Mouse (Mus musculus): ENCODE results near the gene Ncapg. TPM values are rescaled to one million over a fixed set of nuclear protein-coding genes. Genes with fewer than 3 reads are reported as not detected.

Gene Ncapg
- polyA plus RNA-seq, 1 experiment from 2014 or later: 12.2 TPM

DNA sequence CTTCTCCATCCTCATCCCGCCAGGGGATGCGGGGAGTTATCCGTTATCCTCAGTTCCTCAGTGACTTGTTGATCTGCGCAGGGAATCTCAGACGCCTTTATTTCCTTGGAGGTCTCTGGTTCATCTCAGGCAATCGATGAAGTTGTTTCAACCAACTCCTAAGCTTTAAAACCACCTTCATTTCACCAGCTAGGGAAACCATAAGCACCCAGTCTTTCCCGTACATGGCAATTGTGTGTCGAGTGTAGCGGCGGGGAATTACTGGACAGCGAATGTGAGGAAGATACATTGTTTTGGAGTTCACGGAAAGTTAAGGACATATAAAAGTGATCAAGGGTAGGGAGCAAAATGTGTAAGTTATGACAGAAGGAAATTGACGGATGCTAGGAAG, 556 bp downstream of the Ncapg start:
- under 1% methylated on average over 13 of the region's 13 CpGs for WGBS
- ATAC-seq (ENCODE audit: low FRiP score): no peak; the same call in 1 of the 2 replicates
- Histone ChIP-seq H3K4me2 (peak overlapping the region; percentile 96), H3K9ac (peak overlapping the region; percentile 72), H3K27me3 (no peaks in the 10 kb centered on the region), H3K27ac (peak overlapping the region; percentile 3; the same call in 1 of the 2 replicates), H3K9me3 (no peaks in the 10 kb centered on the region), H3K4me1 (replicated peaks) (peaks cover 11% of the 10 kb centered on the region), H3K4me3 (peak overlapping the region; percentile 68), H3K36me3 (no peaks in the 10 kb centered on the region)

GRCm38 (mm10) chr5:45670894-45671494, 1.3 kb downstream of the Ncapg start:
- Histone ChIP-seq H3K27ac (no peak overlapping the region), H3K4me3 (peak overlapping the region; percentile 68; the same call in 1 of the 2 replicates), H3K36me3 (no peaks in the 10 kb centered on the region), H3K27me3 (no peaks in the 10 kb centered on the region), H3K4me2 (peak overlapping the region; percentile 96), H3K4me1 (replicated peaks) (peaks cover 11% of the 10 kb centered on the region), H3K9ac (no peak overlapping the region), H3K9me3 (no peaks in the 10 kb centered on the region)
- ATAC-seq (ENCODE audit: low FRiP score): no peak
- 59% methylated on average over 5 of the region's 5 CpGs for WGBS

- WGBS: 88% methylated on average over 1 of the region's 1 CpGs
- Histone ChIP-seq H3K36me3 (no peaks in the 10 kb centered on the region), H3K9me3 (no peaks in the 10 kb centered on the region), H3K27me3 (no peaks in the 10 kb centered on the region), H3K9ac (no peak overlapping the region), H3K4me2 (no peak overlapping the region), H3K4me3 (no peak overlapping the region), H3K4me1 (replicated peaks) (peaks cover 5% of the 10 kb centered on the region), H3K27ac (no peak overlapping the region)
- ATAC-seq (ENCODE audit: low FRiP score): no peak
Measured at GRCm38 (mm10) chr5:45675032-45675431, 5.3 kb downstream of the Ncapg start.

DNA sequence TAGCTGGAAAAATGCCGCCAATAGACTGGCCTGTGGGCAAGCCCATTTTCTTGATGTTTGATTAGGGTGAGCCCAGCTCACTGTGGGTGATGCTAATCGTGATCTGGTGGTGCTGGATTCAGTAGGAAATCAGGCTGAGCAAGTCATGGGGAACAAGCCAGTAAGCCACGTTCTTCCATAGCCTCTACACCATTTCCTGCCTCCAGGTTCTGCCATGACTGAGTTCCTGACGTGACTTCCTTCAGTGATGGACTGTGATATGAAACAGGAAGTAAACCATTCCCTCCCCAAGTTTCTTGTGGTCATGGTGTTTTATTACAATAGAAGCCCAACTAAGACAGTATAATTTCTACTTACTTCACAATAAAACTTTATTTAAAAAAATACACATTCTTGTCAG, 7.9 kb downstream of the Ncapg start:
- no peak overlapping the region for H3K4me2 ChIP-seq
- 92% methylated on average over 4 of the region's 4 CpGs for WGBS
- no peak overlapping the region for H3K9ac ChIP-seq

GRCm38 (mm10) chr5:45679955-45680354, 10.2 kb downstream of the Ncapg start:
- Histone ChIP-seq H3K4me1 (replicated peaks) (no peaks in the 10 kb centered on the region), H3K9ac (no peak overlapping the region), H3K4me2 (no peak overlapping the region), H3K4me3 (no peak overlapping the region), H3K27ac (no peak overlapping the region), H3K36me3 (no peaks in the 10 kb centered on the region), H3K9me3 (no peaks in the 10 kb centered on the region), H3K27me3 (no peaks in the 10 kb centered on the region)
- ATAC-seq (ENCODE audit: low FRiP score): no peak

More for the DNA sequence above, 7.9 kb downstream of the Ncapg start:
- Histone ChIP-seq H3K27me3 (no peaks in the 10 kb centered on the region), H3K27ac (no peak overlapping the region), H3K36me3 (no peaks in the 10 kb centered on the region), H3K9me3 (no peaks in the 10 kb centered on the region), H3K4me3 (no peak overlapping the region), H3K4me1 (replicated peaks) (no peaks in the 10 kb centered on the region)
- no peak for ATAC-seq (ENCODE audit: low FRiP score)

DNA sequence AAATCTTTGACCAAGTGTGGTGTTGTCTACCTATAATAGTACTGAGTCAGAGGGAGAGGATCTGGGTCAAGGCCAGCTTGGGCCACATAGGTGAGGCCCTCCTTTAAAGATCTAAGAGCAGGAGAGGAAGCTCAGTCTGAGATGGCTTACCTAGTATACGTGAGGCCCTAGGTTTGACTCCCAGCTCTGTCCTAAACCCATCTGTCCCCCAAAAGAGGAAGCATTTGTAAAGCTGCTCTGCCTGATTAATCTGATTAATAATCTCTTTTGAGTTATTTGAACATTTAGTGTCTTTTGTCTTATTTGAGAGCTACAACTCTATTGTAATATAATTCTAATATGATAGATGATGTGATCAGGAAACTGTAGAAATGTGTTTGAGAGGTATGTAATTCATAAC, 13.7 kb downstream of the Ncapg start:
- WGBS: 89% methylated on average over 1 of the region's 1 CpGs
- H3K27me3 ChIP-seq: no peaks in the 10 kb centered on the region
- no peak overlapping the region for H3K9ac ChIP-seq

GRCm38 (mm10) chr5:45685243-45685642, 15.5 kb downstream of the Ncapg start:
- H3K4me1 ChIP-seq (replicated peaks): no peaks in the 10 kb centered on the region
- H3K36me3 ChIP-seq: no peaks in the 10 kb centered on the region
- 100% methylated on average over 2 of the region's 2 CpGs for WGBS
- no peak overlapping the region for H3K4me2 ChIP-seq
- H3K9me3 ChIP-seq: no peaks in the 10 kb centered on the region
- no peak overlapping the region for H3K9ac ChIP-seq
- ATAC-seq (ENCODE audit: low FRiP score): no peak
- no peak overlapping the region for H3K4me3 ChIP-seq
- H3K27me3 ChIP-seq: no peaks in the 10 kb centered on the region
- H3K27ac ChIP-seq: no peak overlapping the region

More for the DNA sequence above, 13.7 kb downstream of the Ncapg start:
- ATAC-seq (ENCODE audit: low FRiP score): no peak
- H3K27ac ChIP-seq: no peak overlapping the region
- H3K4me3 ChIP-seq: no peak overlapping the region
- H3K4me2 ChIP-seq: no peak overlapping the region
- H3K36me3 ChIP-seq: no peaks in the 10 kb centered on the region
- no peaks in the 10 kb centered on the region for H3K9me3 ChIP-seq
- H3K4me1 ChIP-seq (replicated peaks): no peaks in the 10 kb centered on the region

DNA sequence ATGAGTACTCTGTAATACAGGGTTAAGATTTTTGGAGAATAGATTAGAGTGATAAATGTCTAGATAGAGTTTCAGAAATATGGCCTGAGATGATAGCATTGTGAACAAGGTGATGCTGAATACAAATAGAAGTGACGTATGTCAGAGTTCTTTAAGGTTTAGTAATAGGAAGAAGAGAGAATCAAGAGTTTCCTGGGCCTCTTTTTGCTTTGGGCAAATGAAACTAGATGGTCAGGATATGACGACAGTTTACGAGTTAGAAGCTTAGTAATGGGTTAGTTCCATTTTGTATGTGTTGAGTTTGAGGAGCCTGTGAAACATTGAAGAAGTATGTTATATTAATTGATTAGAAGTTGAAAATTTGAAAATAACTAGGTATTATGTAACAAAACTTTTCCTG, 16.5 kb downstream of the Ncapg start:
- H3K9me3 ChIP-seq: no peaks in the 10 kb centered on the region
- no peaks in the 10 kb centered on the region for H3K4me1 ChIP-seq (replicated peaks)
- no peaks in the 10 kb centered on the region for H3K27me3 ChIP-seq
- no peak overlapping the region for H3K4me3 ChIP-seq
- 96% methylated on average over 3 of the region's 3 CpGs for WGBS
- H3K4me2 ChIP-seq: no peak overlapping the region
- H3K27ac ChIP-seq: no peak overlapping the region
- H3K36me3 ChIP-seq: no peaks in the 10 kb centered on the region
- ATAC-seq (ENCODE audit: low FRiP score): no peak
- H3K9ac ChIP-seq: no peak overlapping the region

GRCm38 (mm10) chr5:45689152-45689551, 19.4 kb downstream of the Ncapg start:
- Histone ChIP-seq H3K9ac (no peak overlapping the region), H3K4me2 (no peak overlapping the region), H3K27ac (no peak overlapping the region), H3K36me3 (no peaks in the 10 kb centered on the region), H3K9me3 (no peaks in the 10 kb centered on the region), H3K4me1 (replicated peaks) (no peaks in the 10 kb centered on the region), H3K4me3 (no peak overlapping the region), H3K27me3 (no peaks in the 10 kb centered on the region)
- no peak for ATAC-seq (ENCODE audit: low FRiP score)
- WGBS: 85% methylated on average over 4 of the region's 4 CpGs

- Histone ChIP-seq H3K4me2 (no peak overlapping the region), H3K4me1 (replicated peaks) (no peaks in the 10 kb centered on the region), H3K9me3 (no peaks in the 10 kb centered on the region), H3K27ac (no peak overlapping the region), H3K27me3 (no peaks in the 10 kb centered on the region), H3K36me3 (no peaks in the 10 kb centered on the region), H3K9ac (no peak overlapping the region), H3K4me3 (no peak overlapping the region)
- 91% methylated on average over 2 of the region's 2 CpGs for WGBS
- ATAC-seq (ENCODE audit: low FRiP score): no peak
Measured at GRCm38 (mm10) chr5:45690802-45691201, 21.1 kb downstream of the Ncapg start.

- H3K36me3 ChIP-seq: no peaks in the 10 kb centered on the region
- no peak for ATAC-seq (ENCODE audit: low FRiP score)
Measured at GRCm38 (mm10) chr5:45691678-45692077, 22.0 kb downstream of the Ncapg start.

DNA sequence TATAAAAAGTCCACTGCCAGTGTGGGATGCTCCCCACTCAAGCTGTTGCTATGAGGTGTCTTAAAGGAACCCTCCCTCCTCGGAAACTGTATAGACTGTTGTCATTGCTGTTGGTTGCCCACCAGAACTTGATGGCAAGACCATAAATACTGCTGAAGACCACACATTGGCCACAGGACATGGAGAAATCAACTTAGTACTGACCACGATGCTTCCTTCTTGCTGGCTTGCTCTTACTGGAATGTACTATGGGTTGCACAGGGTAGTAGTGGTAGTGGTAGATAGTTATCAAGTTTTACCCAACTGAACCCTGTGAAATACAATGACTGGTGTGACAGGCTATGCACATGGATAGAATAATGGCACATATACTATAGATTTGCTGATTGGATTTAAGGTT, 37.1 kb downstream of the Ncapg start:
- H3K4me2 ChIP-seq: no peak overlapping the region
- no peak overlapping the region for H3K9ac ChIP-seq
- no peak overlapping the region for H3K27ac ChIP-seq
- no peak for ATAC-seq (ENCODE audit: low FRiP score)
- no peaks in the 10 kb centered on the region for H3K4me1 ChIP-seq (replicated peaks)
- H3K27me3 ChIP-seq: no peaks in the 10 kb centered on the region
- no peak overlapping the region for H3K4me3 ChIP-seq
- H3K9me3 ChIP-seq: no peaks in the 10 kb centered on the region
- WGBS: 93% methylated on average over 2 of the region's 2 CpGs
- peaks cover 9% of the 10 kb centered on the region; the same call in 1 of the 2 replicates for H3K36me3 ChIP-seq

More at GRCm38 (mm10) chr5:45691678-45692077, 22.0 kb downstream of the Ncapg start:
- no peak overlapping the region for H3K27ac ChIP-seq
- WGBS: 91% methylated on average over 6 of the region's 6 CpGs
- no peaks in the 10 kb centered on the region for H3K27me3 ChIP-seq
- H3K4me2 ChIP-seq: no peak overlapping the region
- no peaks in the 10 kb centered on the region for H3K4me1 ChIP-seq (replicated peaks)
- no peak overlapping the region for H3K4me3 ChIP-seq
- H3K9ac ChIP-seq: no peak overlapping the region
- H3K9me3 ChIP-seq: no peaks in the 10 kb centered on the region

DNA sequence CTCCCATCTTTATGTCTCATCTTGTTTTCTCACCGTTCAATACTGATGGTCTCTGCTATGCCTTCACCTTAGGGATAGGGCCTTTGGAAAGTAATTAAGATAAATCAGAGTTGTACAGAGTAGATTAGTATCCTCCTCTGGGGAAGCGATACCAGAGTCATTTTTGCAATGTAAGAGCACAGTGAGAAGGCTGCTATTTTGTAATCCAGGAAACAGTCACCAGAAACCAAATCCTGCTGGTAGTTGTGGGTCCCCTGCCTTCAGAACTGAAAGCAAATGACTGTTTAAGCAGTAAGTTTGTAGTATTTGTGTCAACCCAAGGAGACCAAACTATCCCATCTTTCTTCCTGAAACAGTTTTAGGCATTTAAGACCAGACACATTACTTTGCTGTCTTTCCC, 39.9 kb downstream of the Ncapg start:
- WGBS: 89% methylated on average over 2 of the region's 2 CpGs
- no peaks in the 10 kb centered on the region for H3K4me1 ChIP-seq (replicated peaks)
- H3K9ac ChIP-seq: no peak overlapping the region
- ATAC-seq (ENCODE audit: low FRiP score): no peak
- no peak overlapping the region for H3K27ac ChIP-seq
- H3K27me3 ChIP-seq: no peaks in the 10 kb centered on the region
- no peak overlapping the region for H3K4me3 ChIP-seq
- no peaks in the 10 kb centered on the region for H3K9me3 ChIP-seq
- H3K4me2 ChIP-seq: no peak overlapping the region
- peaks cover 9% of the 10 kb centered on the region; the same call in 1 of the 2 replicates for H3K36me3 ChIP-seq

Measured in hindbrain, embryonic 13.5 days (tissue).